Mouse (Mus musculus): ENCODE measurements around the gene Psmd3. TPM values are rescaled to one million over a fixed set of nuclear protein-coding genes. Genes with fewer than 3 reads are reported as not detected.

Psmd3 gene
- 94.6 TPM for polyA plus RNA-seq (2017; shearing (Covaris generic))

DNA sequence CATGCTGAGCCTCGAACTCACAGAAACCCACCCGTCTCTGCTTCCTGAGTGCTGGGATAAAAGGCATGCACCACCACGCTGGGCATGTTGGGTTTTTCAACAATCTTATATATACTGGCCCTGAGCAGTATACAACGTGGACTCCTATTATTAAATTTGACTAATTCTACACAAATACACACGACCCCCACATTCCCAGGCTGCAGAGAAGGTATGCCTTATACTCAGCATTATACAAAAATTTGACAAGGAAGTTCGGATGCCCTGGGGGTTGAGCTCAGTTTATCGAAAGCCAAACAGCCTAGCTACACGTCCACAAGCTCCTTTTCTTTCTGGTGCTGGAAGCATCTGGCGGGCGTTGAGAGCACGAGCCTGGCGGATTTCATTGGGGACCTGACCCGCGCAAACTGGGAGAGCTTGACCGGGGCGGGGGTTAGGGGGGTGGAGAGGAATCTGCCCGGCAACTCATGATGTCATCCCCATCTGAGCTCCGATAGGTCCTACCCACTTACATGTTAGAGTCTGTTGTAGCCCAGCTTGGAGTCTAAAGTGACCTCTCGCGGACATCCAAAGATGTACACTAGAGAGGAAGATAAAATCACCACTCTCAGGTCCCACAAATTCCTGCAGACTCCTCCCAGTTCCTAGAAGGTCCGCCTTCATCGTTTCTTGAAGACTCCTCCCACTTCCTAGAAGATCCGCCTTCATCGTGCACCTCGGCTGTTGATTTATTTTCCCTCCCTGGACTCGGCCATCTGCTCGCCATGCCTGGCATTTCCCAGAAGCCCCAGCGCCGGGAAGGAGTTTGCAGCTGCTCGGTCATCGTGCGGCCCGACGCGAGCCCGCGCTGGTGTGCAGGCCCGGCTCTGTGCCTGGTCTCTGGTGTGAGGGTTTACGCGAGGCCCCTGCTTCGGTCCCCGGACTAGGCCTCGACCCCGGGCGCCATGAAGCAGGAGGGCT is at the start of gene Psmd3:
TSS of gene Psmd3 (plus strand) at position 769 of the 960 bp plus-strand sequence.

DNA sequence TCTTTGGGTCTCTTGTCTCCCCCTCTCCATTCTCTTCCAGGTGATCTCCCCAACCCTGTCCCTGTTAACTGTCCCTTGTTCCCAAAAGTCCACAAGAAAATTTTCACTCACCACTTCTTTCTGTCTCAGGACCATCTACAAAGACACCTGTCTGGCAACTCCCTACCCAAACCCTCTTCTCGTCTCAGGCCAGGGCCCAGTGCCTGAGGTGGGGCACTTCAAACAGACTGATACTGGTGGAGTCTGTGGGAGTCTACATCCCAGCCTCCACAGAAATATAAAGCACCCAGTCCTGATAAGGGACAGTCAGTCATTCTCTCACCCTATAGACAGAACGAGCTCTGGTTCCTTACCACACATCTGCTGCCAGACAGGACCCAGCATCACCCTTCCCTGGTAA is 35.9 kb upstream of the Psmd3 start, which contains the start of gene Gsdma2:
TSS of gene Gsdma2 (plus strand) at position 301 of the 400 bp plus-strand sequence.

DNA sequence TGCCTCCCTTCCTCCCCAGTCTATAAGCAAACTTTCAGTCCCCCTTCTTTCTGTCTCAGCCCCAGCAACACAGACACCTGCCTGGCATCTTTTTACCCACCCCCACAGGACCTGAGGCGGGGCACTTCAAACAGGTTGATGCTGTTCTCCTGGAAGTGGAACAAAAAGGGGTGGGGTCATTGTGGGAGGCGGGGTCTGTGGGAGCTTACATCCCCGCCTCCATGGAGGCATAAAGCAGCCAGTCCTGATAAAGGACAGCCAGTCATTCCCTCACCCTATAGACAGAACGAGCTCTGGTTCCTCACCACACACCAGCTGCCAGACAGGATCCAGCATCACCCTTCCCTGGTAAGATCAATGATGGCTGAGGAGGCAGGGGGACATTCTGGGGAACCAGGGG is 18.3 kb upstream of the Psmd3 start, which contains the start of gene Gsdma:
TSS of gene Gsdma (plus strand) at position 261 of the 400 bp plus-strand sequence.

DNA sequence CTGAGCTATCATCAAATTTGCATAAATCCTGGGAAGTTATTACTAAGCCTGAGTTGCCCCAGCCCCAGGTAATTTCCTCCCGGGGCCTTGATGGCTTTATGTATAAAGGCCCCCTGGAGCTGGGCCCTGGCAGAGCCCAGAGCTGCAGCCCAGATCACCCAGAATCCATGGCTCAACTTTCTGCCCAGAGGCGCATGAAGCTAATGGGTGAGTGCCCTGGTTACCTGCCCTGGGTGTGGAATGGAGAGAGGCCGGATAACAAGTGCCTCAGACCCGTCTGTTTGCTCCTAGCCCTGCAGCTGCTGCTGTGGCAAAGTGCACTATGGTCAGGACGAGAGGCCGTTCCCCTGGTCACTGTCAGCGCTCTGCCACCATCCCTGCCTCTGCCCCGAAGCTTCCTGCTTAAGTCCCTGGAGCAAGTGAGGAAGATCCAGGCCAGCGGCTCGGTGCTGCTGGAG is 18.9 kb downstream of the Psmd3 start, which contains the start of gene Csf3:
TSS of gene Csf3 (plus strand) at position 51 of the 458 bp plus-strand sequence.

DNA sequence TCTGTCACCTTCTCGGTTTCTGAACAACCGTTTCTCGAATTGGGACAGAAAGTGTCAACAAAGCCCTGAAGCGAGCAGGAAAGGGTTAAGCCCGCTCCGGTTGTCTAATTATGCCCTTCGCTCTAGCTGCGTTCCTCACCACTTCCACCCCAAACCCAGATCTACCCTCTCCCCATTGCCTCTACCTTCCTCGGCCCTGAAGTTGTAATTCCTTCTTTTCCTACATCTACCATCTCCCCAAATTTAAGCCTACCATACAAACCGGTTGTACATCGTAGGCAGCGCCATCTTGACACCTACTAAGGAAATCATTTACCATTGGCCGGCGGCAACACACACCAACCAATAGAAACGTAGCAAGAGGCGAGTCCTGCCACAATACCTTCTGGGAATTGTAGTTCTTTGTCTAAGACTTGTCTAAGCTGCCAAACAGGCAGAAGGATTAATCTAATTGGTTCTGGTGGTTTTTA is 46.8 kb downstream of the Psmd3 start, which contains the start of gene Med24:
TSS of gene Med24 (minus strand) at position 317 of the 470 bp plus-strand sequence.

DNA sequence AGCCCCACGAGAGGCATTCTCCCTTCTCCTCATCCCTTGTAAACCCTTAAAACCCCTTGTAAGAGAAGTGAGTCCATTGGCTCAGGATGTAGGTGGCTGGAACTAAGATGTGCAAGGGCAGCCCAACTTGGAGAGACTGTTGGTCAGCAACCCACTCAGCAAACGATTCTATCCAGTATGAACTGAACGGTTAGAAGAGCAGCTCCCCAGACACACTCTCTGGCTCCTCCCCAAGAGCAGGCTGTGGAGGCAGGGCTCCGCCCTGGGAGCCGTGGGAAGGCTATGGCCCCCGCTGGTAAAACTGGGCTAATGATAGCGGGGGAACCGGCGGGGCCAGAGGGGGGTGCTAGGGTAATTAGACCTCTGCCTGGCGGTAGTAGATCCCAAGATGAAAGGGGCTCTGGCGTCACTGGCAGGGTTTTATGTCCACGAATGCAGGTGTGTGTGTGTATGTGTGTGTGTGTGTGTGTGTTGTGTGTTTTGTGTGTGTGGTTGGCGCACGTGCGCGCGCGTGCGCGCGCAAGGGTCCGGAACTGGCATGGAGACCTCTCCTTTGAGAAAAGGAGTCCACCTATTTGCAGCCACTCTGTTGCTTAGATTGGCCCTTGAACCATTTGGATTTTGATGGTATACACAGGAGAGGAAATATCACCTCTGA is 58.2 kb downstream of the Psmd3 start, which contains the start of gene Thra:
TSS of gene Thra (plus strand) at position 246 of the 658 bp plus-strand sequence.

Other genes with a start within 250 kb of the Psmd3 start
- 128 TPM for gene Mien1, start 243.6 kb upstream of the Psmd3 start, polyA plus RNA-seq (2017; shearing (Covaris generic))
- 93.1 TPM for gene Grb7, start 236.2 kb upstream of the Psmd3 start, polyA plus RNA-seq (2017; shearing (Covaris generic))
- 123 TPM for gene Ikzf3, start 136.5 kb upstream of the Psmd3 start, polyA plus RNA-seq (2017; shearing (Covaris generic))
- gene Zpbp2, start 131.5 kb upstream of the Psmd3 start, polyA plus RNA-seq (2017; shearing (Covaris generic)) = 3.6 TPM
- gene Ormdl3, start 95.2 kb upstream of the Psmd3 start, polyA plus RNA-seq (2017; shearing (Covaris generic)) = 53.4 TPM
- not detected for gene Lrrc3c, start 84.3 kb upstream of the Psmd3 start, polyA plus RNA-seq (2017; shearing (Covaris generic))
- gene Gm12355, start 56.9 kb upstream of the Psmd3 start, polyA plus RNA-seq (2017; shearing (Covaris generic)) = 1.9 TPM
- not detected for gene Gsdma3, start 56.2 kb upstream of the Psmd3 start, polyA plus RNA-seq (2017; shearing (Covaris generic))
- gene Gsdma2, start 35.8 kb upstream of the Psmd3 start, polyA plus RNA-seq (2017; shearing (Covaris generic)) = not detected
- gene Gsdma, start 18.2 kb upstream of the Psmd3 start, polyA plus RNA-seq (2017; shearing (Covaris generic)) = not detected
- not detected for gene Csf3, start 18.7 kb downstream of the Psmd3 start, polyA plus RNA-seq (2017; shearing (Covaris generic))
- gene Med24, start 46.9 kb downstream of the Psmd3 start, polyA plus RNA-seq (2017; shearing (Covaris generic)) = 41.9 TPM
- gene Thra, start 58.1 kb downstream of the Psmd3 start, polyA plus RNA-seq (2017; shearing (Covaris generic)) = 5.7 TPM
- gene Nr1d1, start 92.8 kb downstream of the Psmd3 start, polyA plus RNA-seq (2017; shearing (Covaris generic)) = 9.3 TPM
- gene Msl1, start 113.0 kb downstream of the Psmd3 start, polyA plus RNA-seq (2017; shearing (Covaris generic)) = 21.3 TPM
- gene Casc3, start 122.4 kb downstream of the Psmd3 start, polyA plus RNA-seq (2017; shearing (Covaris generic)) = 84.8 TPM
- 0.26 TPM for gene Rapgefl1, start 154.2 kb downstream of the Psmd3 start, polyA plus RNA-seq (2017; shearing (Covaris generic))
- 5.6 TPM for gene Wipf2, start 181.1 kb downstream of the Psmd3 start, polyA plus RNA-seq (2017; shearing (Covaris generic))
- gene Cdc6, start 225.2 kb downstream of the Psmd3 start, polyA plus RNA-seq (2017; shearing (Covaris generic)) = 0.52 TPM
- 44.3 TPM for gene Rara, start 245.3 kb downstream of the Psmd3 start, polyA plus RNA-seq (2017; shearing (Covaris generic))